Mouse (Mus musculus): Measurements from ENCODE around the gene Tmc6.
A peak's percentile ranks its signal among the peaks of the same experiment; 100 is the strongest.

- peak; percentile 28; the same call in 1 of the 2 replicates for TF ChIP-seq CTCF (IDR thresholded peaks at IDR 0.05; ENCODE audit: low read depth)
- peak; percentile 96 for TF ChIP-seq EP300 (IDR thresholded peaks at IDR 0.05; ENCODE audit: low read depth)
Observed at GRCm38 (mm10) chr11:117830401-117830800, 48.4 kb upstream of the Tmc6 start.

Measured in liver, postnatal 0 days (tissue).